ENCODE assay signal across 16 mouse cellular contexts in the genomic region with DNA sequence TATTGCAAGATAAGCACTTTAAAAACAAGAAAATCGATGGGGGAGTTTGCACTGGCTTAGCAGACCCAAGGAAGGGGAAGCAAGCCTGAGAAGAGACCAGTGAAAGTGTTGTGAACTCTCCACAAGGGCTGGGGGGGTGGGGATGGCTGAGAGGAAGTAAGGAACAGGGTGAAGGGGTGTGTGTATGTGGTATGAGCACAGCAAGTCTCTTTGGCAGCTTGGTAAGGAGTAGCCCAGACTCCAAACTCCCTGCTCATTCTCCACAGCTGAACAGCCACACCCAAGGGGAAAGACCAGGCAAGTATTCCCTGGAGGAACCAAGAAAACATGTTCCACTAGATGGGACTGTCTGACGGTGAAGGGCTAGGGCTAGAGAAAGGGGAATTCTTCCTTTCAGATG.
DNase-seq lines count a peak whose midpoint lies in the region; ATAC-seq and TF ChIP-seq lines count a peak whose summit lies in the region.
"Had no signal": no experiment of that assay in that cellular context is flagged by ENCODE, and none has a peak within 500 bp of the region (broad histone marks: within the 10 kb centered on the region; RNA-seq: fewer than 3 reads in every experiment).

No protein-coding gene starts in this region.

- H3K4me1 ChIP-seq in spleen, adult 2 months (ENCODE audit: control insufficient read depth, insufficient read depth, insufficient read length): peaks cover 5% of the 10 kb centered on the region; the same call in 1 of the 2 replicates
- H3K4me1 ChIP-seq in cerebellum, adult 2 months (ENCODE audit: control insufficient read depth, insufficient read depth, low read length): no peaks in the 10 kb centered on the region
- H3K4me1 ChIP-seq: lung, embryonic 15.5 days; neural tube, embryonic 15.5 days had no signal

- no peak for TF ChIP-seq POLR2A in spleen, adult 2 months (IDR thresholded peaks at IDR 0.05; ENCODE audit: low read depth, low read length)
- no peak for TF ChIP-seq POLR2A in cerebellum, adult 2 months (IDR thresholded peaks at IDR 0.05; ENCODE audit: borderline replicate concordance, insufficient read depth, low read length)

- 16% methylated on average over 2 of the region's 2 CpGs for WGBS in spleen, adult 2 months
- 68% methylated on average over 2 of the region's 2 CpGs for WGBS in cerebellum, adult 2 months

- peak; percentile 1 to 24 for DNase-seq in heart, adult 9 months (ENCODE audit: low spot score in 2 of 2)
- DNase-seq in heart, postnatal 25 days (ENCODE audit: low spot score): no peak
- DNase-seq in spleen, adult 2 months (ENCODE audit: low read depth in 1 of 2, low spot score in 2 of 2): no peak
- DNase-seq in spleen, adult 18-20 months: no peak
- DNase-seq in cerebellum, adult 2 months: no peak
- DNase-seq in layer of hippocampus, adult 9-10 months (ENCODE audit: low spot score): no peak
- DNase-seq: adrenal gland, postnatal 25 days; cerebellum, postnatal 10 days; gastrocnemius, postnatal 36 days; kidney, adult 18-20 months; thymus, postnatal 36 days had no signal

- no peak overlapping the region for H3K4me3 ChIP-seq in spleen, adult 2 months (ENCODE audit: extremely low read depth, insufficient read depth, insufficient read length)
- H3K4me3 ChIP-seq in cerebellum, adult 2 months (replicated peaks; ENCODE audit: insufficient read depth, low read depth, low read length): no peak overlapping the region
- H3K4me3 ChIP-seq: embryonic facial prominence, embryonic 12.5 days; lung, embryonic 15.5 days; neural tube, embryonic 15.5 days had no signal

- ATAC-seq in hematopoietic stem cell, adult 5-6 weeks (replicated peaks in 1 of 2; ENCODE audit: insufficient read depth in 1 of 2, low FRiP score in 2 of 2, low TSS enrichment in 1 of 2, low read depth in 1 of 2, poor library complexity in 2 of 2, severe bottlenecking in 2 of 2): peak; percentile 90 to 95
- ATAC-seq: hindbrain, embryonic 16.5 days had no signal

- intact Hi-C loops in heart, postnatal 25 days (cut with DNase I): no loop called here

- H3K27ac ChIP-seq in spleen, adult 2 months (ENCODE audit: insufficient read depth, low read length): peak overlapping the region; percentile 2; the same call in 1 of the 2 replicates
- H3K27ac ChIP-seq in cerebellum, adult 2 months (ENCODE audit: insufficient read depth, low read length): no peak overlapping the region
- H3K27ac ChIP-seq: embryonic facial prominence, embryonic 12.5 days; lung, embryonic 15.5 days; neural tube, embryonic 15.5 days had no signal

- no peak for TF ChIP-seq CTCF in spleen, adult 2 months (IDR thresholded peaks at IDR 0.05; ENCODE audit: extremely low read depth, insufficient read depth, insufficient read length, insufficient replicate concordance)
- no peak for TF ChIP-seq CTCF in cerebellum, adult 2 months (IDR thresholded peaks at IDR 0.05; ENCODE audit: borderline replicate concordance, insufficient read depth, low read depth, low read length)

- no peaks in the 10 kb centered on the region for H3K36me3 ChIP-seq in spleen, adult 2 months (ENCODE audit: control insufficient read depth, insufficient read depth, low read length)
- H3K36me3 ChIP-seq: embryonic facial prominence, embryonic 12.5 days; lung, embryonic 15.5 days; neural tube, embryonic 15.5 days had no signal

- no peaks in the 10 kb centered on the region for H3K27me3 ChIP-seq in spleen, adult 2 months (ENCODE audit: control insufficient read depth, insufficient read depth, low read length)
- no peaks in the 10 kb centered on the region; the same call in 1 of the 2 replicates for H3K27me3 ChIP-seq in cerebellum, adult 2 months (ENCODE audit: control insufficient read depth, insufficient read depth, low read length)
- H3K27me3 ChIP-seq: embryonic facial prominence, embryonic 12.5 days; lung, embryonic 15.5 days; neural tube, embryonic 15.5 days had no signal

Comparison
In these comparisons a context has a peak if more than half of its experiments do, and no peak if none do; other contexts are left out.
1. DNase-seq: peak in heart, adult 9 months (2 of 2); none in heart, postnatal 25 days (single experiment), spleen, adult 2 months (0 of 2), spleen, adult 18-20 months (0 of 2), cerebellum, adult 2 months (0 of 2) and layer of hippocampus, adult 9-10 months (single experiment).